Mouse (Mus musculus) thymus, postnatal 36 days (tissue): ENCODE results near the gene Dpp6.

Experiments used
- DNase-seq, 2 experiments: peaks; one replicate each; pipeline ENCODE4 v3.0.0; 2022; ENCODE audit warnings: mixed read lengths in 2 of 2

Gene Dpp6

GRCm38 (mm10) chr5:27203131-27203530 lies 386.1 kb downstream of the Dpp6 start:
- no peak for DNase-seq

DNA sequence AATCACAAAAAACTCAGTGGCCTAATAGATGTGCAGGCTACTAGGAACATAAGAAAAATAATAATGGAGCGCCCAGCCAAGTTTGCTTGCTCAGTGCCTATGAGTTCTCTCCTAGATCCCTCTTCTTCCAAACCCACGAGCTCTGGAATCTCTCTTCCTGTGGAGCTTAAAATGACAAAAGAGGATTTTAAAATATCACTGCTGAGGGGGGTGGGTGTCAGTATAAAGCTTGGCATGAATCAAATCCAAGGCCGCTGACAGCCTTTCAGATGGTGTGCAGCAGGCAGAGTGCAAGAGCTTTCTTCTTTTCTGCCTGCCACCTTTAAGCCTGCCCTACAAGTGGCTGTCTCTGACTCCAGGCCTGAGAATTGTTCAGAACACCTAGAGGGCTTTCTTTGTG lies 387.7 kb downstream of the Dpp6 start:
- no peak for DNase-seq

GRCm38 (mm10) chr5:27205754-27206153 lies 388.8 kb downstream of the Dpp6 start:
- no peak for DNase-seq

DNA sequence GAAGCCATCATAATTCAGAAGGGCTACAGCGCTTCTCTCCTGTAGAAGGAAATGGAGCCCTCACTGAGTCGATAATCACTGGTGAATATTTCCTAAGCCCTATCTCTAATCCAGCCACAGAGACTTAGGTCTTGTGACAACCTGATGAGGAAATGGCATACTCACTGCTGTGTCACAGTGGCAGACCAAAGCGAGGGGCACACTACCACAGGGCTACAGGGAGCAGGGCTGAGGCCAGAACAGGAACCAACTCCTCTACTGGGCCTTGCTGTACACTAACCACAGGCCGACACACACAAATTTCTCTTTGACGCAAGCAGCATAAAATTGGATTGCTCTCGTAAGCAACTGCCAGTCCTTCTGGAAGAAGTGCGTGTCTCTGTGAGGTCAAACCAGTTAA lies 389.2 kb downstream of the Dpp6 start:
- no peak for DNase-seq

DNA sequence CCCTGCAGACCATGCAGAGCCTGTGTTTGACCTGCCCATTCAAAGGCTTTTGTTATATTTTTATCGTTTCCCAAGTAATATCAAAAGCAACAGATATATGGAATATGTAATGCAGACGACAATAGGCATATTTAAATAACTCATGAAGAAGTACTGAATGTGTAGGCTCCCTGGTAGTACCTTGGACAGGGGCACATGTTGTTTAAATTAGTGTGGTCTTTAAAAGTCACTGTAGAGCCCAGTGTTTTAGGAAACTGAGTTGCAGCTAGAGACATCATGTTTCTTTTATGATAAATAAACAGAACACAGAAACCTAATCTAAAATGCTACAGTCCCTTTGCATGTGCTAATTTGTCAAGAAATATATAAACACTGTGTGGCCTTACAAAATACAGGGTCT lies 403.1 kb downstream of the Dpp6 start:
- no peak for DNase-seq

DNA sequence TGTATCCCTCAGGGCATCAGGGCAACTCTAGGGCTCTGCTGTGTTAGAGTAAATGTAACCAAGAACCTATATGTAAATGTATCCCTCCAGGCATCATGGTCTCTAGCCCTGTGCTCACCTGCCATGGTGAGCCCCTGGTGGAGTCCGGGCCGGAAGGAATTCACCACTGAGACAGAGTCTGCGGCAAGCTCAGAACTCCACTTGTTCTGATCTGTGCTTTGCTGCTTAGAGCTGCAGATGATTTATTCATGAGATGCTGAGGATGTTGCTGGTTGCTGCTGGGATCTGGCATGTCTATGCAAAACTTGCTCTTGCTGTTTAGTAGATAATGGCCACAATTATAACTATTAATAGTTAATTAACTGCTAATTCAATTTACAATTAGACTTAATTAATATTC lies 425.1 kb downstream of the Dpp6 start:
- no peak for DNase-seq

DNA sequence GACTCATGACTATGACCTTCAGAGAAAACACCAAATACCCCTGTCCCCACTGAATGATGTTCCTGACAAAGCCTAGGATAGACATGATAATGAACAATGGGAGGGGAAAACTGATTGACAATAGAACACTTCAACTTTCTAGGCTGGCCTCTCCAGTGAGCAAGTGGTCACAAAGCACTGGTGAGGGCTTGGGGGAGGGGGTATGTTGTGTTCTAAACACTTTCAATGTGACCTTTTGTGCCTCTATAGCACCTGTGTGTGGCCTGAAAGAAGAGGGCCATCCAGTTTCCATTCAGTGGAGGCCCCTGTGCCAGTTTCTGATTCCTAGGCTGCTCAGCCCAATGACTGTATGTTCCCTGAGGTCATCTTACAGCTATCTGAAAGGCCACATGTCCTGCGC lies 426.2 kb downstream of the Dpp6 start:
- no peak for DNase-seq

DNA sequence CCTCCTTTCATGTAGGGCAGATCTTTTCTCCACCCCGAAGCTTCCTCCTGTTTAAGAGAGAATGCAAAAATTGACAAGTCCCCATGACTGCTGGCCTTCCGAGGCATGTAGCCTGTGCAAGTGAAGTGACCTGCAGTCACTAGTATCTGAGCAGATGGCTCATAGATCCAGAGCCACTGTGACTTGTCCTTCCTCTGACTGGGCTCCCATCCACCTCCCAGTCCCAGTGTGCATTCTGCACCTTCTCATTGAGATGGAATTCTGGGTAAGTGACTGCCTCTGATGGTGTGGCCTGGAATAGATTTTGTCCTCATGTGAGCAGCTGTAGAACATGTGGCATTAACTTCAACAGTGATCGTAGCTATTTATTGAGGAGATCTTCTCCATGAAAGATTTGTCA lies 430.8 kb downstream of the Dpp6 start:
- no peak for DNase-seq

DNA sequence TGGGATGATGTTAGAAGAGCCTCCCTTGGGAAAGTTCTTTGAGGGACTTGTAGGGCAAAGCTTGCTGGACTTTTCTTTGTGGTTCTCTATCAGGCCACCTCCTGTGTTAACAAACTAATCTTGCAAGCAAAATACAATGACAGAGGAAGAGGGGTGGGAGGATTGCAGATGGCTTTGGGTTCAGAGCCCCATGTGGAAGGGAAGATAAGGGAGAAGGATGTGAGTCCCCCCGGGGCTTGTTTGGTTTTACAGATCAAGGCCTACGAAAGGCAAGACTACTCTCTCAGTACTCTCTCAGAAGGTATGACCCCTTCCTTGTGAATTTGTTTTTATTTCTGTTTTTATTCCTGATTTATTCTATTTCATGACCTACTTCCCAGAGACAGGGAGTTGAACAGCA lies 431.7 kb downstream of the Dpp6 start:
- no peak for DNase-seq

DNA sequence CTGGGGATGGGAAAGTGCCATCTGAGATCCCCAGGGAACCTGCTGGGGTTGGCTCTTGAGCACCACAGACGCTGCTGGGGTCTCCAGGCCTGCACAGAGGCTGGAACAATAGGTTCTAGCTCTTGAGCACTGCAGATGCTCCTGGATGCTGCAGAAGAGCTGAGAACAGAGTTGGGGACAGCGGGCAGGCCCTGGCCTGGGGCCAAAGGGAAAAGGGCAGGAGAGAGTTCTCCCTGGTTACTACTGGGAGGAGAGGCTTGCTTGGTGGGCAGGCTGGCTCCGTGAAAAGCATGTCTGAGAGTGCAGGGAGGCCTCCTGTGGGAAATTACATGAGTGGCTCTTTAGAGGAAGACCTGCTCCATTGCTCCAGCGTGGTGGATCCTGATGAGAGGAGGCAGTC lies 432.9 kb downstream of the Dpp6 start:
- no peak for DNase-seq

DNA sequence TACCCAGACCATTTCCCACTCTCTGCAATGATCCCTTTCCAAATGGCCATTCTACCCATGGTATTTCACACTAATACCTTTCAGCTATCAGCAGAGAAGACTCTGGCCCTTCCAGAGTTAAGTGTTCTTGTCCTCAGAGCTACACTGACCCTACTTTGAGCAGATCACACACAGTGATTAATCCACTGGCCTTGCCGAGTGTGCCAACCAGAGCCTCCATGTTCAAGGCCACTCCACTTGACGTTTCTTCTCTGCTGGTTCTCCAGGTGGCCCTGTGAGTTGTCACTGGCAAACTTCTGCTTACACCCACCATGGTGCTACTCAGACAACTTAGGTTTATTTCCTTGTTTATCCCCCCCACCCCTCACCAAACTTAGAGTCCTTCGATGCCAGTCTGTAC lies 433.9 kb downstream of the Dpp6 start:
- no peak for DNase-seq

DNA sequence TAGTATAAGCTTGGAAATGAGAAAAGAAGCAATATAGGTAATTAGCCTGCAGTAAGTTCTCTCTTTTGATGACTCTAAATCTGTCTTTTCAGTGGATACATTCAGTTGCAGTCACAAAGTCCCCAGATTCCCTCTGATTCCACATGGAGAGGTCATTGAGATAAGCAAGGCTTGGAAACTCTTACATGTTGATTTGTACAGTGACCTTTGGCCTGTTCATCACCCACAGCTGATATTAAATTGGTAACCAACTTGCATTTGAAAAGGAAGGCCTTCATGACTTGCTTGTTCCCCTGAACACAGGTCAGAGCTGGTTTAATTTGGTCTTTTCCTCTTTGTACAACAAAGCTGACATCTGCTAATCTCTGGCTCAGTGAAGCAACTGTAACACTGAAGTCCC lies 434.4 kb downstream of the Dpp6 start:
- no peak for DNase-seq

- DNase-seq = no peak
Measured at GRCm38 (mm10) chr5:27255247-27255646, 438.2 kb downstream of the Dpp6 start.

GRCm38 (mm10) chr5:27258636-27259035 lies 441.6 kb downstream of the Dpp6 start:
- DNase-seq = no peak

- DNase-seq = no peak
Measured at GRCm38 (mm10) chr5:27261746-27262727, 445.0 kb downstream of the Dpp6 start.

- DNase-seq = no peak
Measured at GRCm38 (mm10) chr5:27262751-27263150, 445.7 kb downstream of the Dpp6 start.

DNA sequence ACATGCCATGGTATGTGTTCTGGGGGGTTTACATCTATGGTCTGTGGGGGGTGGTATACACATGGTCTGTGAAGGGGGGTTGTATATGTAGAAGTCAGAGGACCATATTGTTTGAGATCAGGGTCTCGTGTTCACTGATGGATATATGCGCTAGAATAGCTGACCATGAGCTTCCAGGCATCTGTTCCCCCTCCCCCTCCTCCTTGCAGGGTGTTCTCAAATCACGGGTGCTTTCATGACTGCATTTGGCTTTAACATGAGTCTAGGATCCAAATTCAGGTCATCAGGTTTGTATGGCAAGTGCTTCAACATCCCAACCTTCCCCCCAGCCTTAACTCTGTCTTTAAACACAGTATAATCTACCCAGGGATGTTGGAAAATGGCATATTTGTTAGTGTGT lies 448.3 kb downstream of the Dpp6 start:
- DNase-seq = no peak

- DNase-seq = no peak
Measured at GRCm38 (mm10) chr5:27271336-27271735, 454.3 kb downstream of the Dpp6 start.

DNA sequence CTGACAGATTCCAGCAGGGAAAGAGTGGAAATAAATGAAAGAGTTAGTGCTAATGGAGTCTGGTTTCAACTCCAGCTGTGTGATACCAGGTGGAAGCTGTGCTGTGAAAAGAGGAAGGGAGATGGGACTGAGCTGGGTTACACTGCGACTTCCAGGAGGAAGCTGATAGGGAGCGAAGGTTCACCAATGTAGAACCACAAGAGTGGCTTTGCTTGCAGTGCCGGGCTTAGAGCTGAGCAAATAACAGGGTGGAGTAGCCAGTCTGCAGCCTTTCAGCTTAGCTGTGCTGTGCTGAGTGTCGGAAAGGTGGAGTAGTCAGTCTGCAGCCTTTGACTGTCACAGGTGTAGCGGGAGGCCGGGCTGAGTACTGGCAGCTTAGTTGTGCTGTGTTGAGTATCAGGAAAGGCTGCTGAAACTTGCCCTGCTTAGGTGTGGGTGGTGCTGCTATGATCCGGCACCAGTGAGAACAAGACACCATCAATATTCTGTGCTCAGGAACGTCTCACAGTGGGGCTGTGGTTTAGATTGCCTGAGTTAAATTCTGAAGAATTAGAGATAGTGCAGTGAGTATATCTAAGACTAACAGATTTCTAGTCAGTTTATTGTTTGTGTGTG lies 457.9 kb downstream of the Dpp6 start:
- no peak for DNase-seq

GRCm38 (mm10) chr5:27275871-27276270 lies 458.9 kb downstream of the Dpp6 start:
- no peak for DNase-seq

DNA sequence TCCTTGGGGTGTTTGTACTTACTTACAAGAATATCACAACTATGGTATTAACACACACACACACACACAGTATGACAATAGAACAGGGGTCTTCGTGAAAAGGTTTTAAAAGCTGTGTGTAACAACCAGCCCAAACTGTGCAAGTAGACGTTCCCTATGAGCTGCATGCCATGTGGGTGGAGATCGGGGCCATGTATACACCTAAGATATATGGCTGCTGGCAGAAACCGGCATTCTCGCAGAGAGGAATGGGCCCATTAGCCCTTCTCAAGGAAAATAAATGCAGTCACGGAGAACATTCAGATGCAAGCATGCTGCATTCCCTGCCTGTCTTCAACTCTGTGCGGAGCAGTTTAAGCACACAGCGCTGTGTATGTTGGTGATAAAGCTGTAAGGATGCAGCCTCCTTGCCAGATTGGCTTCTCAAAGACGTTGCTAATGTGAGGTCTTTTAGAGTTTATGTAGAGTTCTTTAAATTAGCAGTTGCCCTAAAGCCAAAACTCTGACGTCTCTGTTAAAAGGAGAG lies 461.2 kb downstream of the Dpp6 start:
- no peak for DNase-seq

GRCm38 (mm10) chr5:27286876-27287275 lies 469.9 kb downstream of the Dpp6 start:
- DNase-seq = no peak

GRCm38 (mm10) chr5:27291378-27291777 lies 474.4 kb downstream of the Dpp6 start:
- no peak for DNase-seq

DNA sequence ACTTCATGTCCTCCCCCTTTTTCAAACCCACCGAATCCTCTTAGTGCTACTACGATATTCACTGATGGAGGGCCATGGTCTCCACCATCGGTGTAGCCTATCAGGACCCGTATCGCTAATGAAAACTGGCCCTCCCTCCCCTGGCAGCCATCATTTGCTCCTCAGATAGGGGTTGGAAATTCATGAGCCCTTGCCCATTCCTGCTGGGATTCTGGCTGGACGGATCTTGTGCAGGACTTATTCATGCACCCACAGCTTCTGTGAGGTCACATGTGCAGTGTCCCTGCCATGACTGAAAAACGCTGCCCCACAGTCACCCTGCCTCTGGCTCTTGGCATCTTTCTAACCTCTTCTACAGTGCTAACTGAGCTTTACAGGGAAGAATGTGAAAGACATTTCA lies 475.2 kb downstream of the Dpp6 start:
- no peak for DNase-seq
